Mouse (Mus musculus): ENCODE results near the gene Aprt.

GRCm38 (mm10) chr8:122550995-122551264 lies 25.8 kb downstream of the Aprt start:
- TF ChIP-seq CTCF (IDR thresholded peaks at IDR 0.05; ENCODE audit: low read depth): no peak
- TF ChIP-seq EP300 (IDR thresholded peaks at IDR 0.05; ENCODE audit: low read depth): no peak
